Mouse (Mus musculus) forebrain, embryonic 15.5 days (tissue): ENCODE measurements around the gene Cysrt1. TPM values are rescaled to one million over a fixed set of nuclear protein-coding genes. Genes with fewer than 3 reads are reported as not detected.

Experiments
- ATAC-seq: fragments of 200-750 bp; cut with Nextera tagmentation; replicated peaks from 2 replicates; pipeline ENCODE4 v1.8.0; 2017; ENCODE audit warnings: mild to moderate bottlenecking, moderate TSS enrichment, moderate library complexity
- H3K27ac ChIP-seq: fragments of 300-500 bp; sonication (generic); replicated peaks from 2 replicates; pipeline ENCODE4 v1.5.1; 2015; ENCODE audit warnings: mild to moderate bottlenecking, inconsistent platforms
- H3K27me3 ChIP-seq: fragments of 300-500 bp; sonication (generic); 2 replicates; pipeline ENCODE4 v1.6.1; 2015; ENCODE audit warnings: inconsistent platforms
- H3K36me3 ChIP-seq: fragments of 300-500 bp; sonication (generic); 2 replicates; pipeline ENCODE4 v1.6.1; 2015; ENCODE audit warnings: mild to moderate bottlenecking, inconsistent platforms
- H3K4me1 ChIP-seq: fragments of 300-500 bp; sonication (generic); 2 replicates; pipeline ENCODE4 v1.6.1; 2015; ENCODE audit warnings: inconsistent platforms
- H3K4me2 ChIP-seq: fragments of 300-500 bp; sonication (generic); replicated peaks from 2 replicates; pipeline ENCODE4 v1.6.1; 2015; ENCODE audit warnings: mild to moderate bottlenecking, inconsistent platforms
- H3K4me3 ChIP-seq: fragments of 300-500 bp; sonication (generic); 2 replicates; pipeline ENCODE4 v1.5.1; 2015; ENCODE audit warnings: mild to moderate bottlenecking, inconsistent platforms
- H3K9ac ChIP-seq: fragments of 300-500 bp; sonication (generic); replicated peaks from 2 replicates; pipeline ENCODE4 v1.6.1; 2015; ENCODE audit warnings: mild to moderate bottlenecking, inconsistent platforms
- H3K9me3 ChIP-seq: fragments of 300-500 bp; sonication (generic); 2 replicates; pipeline ENCODE4 v1.6.1; 2016; ENCODE audit warnings: inconsistent platforms
- WGBS: fragments of 180-500 bp; shearing (Covaris S2); methylation state at CpG from one replicate; pipeline ENCODE4 v1.1.7; 2015; ENCODE audit warnings: mixed read lengths; 5-methylcytosine and 5-hydroxymethylcytosine counted together
- polyA plus RNA-seq: library from polyadenylated mRNA; unstranded; fragments of >200 nt; fragmentation: Nextera tagmentation; extraction: Ambion mirVana; gene quantifications from 2 replicates; pipeline ENCODE4 v1.2.1, GENCODE M21; 2015

Gene Cysrt1
- polyA plus RNA-seq, 1 experiment from 2014 or later = 0.20 TPM

GRCm38 (mm10) chr2:25195211-25196156 lies 46.8 kb downstream of the Cysrt1 start:
- H3K27ac ChIP-seq = no peak overlapping the region
- 0 out of 2 replicates have a peak, but pooled peaks cover 3% of the 10 kb centered on the region for H3K4me1 ChIP-seq
- H3K36me3 ChIP-seq = peaks cover 14% of the 10 kb centered on the region
- H3K27me3 ChIP-seq = peaks cover 29% of the 10 kb centered on the region
- 23% methylated on average over 55 of the region's 55 CpGs for WGBS
- H3K9me3 ChIP-seq = no peaks in the 10 kb centered on the region
- ATAC-seq = no peak
- H3K4me2 ChIP-seq = no peak overlapping the region
- H3K4me3 ChIP-seq = no peak overlapping the region
- no peak overlapping the region for H3K9ac ChIP-seq

DNA sequence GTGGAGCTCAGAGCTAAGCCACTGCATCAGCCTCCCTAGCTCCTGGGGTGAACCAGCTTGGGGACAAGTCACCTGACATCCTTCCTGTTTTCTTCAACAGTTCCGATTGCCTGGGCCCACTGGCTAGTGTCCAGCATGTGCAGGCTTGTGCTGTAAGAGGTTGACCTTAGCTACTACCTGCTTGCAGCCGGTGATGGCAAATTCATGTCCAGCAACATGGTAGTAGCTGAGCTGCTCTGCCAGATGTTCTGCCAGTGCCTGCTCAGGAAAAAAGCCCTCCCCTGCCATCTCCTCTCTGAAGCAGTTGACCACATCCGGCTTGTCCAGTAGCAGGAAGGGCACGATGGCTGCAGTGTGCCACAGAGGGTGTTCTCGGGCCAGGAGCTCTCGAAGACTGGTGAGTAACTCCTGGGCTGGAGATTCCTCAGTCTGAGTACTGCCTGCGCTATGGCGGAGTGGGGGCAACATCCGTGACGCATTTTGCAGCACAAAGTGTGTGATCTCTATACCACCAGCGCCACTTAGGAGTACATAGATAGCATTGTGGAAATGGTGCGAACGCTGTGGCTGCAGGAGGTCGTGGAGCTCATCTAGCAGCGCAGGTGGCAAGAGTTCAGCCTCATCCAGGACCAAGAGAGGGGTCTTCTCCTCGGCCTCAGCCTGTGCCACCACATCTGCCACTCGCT lies 47.6 kb downstream of the Cysrt1 start:
- Histone ChIP-seq H3K9me3 (no peaks in the 10 kb centered on the region), H3K4me1 (0 out of 2 replicates have a peak, but pooled peaks cover 3% of the 10 kb centered on the region), H3K9ac (no peak overlapping the region), H3K27me3 (peaks cover 29% of the 10 kb centered on the region), H3K4me2 (no peak overlapping the region), H3K4me3 (no peak overlapping the region), H3K27ac (no peak overlapping the region), H3K36me3 (peaks cover 6% of the 10 kb centered on the region)
- ATAC-seq = no peak
- 88% methylated on average over 17 of the region's 17 CpGs for WGBS

- Histone ChIP-seq H3K9ac (no peak overlapping the region), H3K27ac (no peak overlapping the region), H3K36me3 (peaks cover 2% of the 10 kb centered on the region; the same call in 1 of the 2 replicates), H3K4me3 (no peak overlapping the region), H3K4me2 (no peak overlapping the region), H3K9me3 (no peaks in the 10 kb centered on the region), H3K4me1 (0 out of 2 replicates have a peak, but pooled peaks cover 3% of the 10 kb centered on the region), H3K27me3 (peaks cover 29% of the 10 kb centered on the region)
- WGBS = 84% methylated on average over 5 of the region's 5 CpGs
- ATAC-seq = no peak
Observed at GRCm38 (mm10) chr2:25194006-25194405, 48.2 kb downstream of the Cysrt1 start.

- Histone ChIP-seq H3K4me3 (no peak overlapping the region), H3K27ac (no peak overlapping the region), H3K4me2 (no peak overlapping the region), H3K27me3 (peaks cover 29% of the 10 kb centered on the region), H3K36me3 (no peaks in the 10 kb centered on the region; the same call in 1 of the 2 replicates), H3K4me1 (0 out of 2 replicates have a peak, but pooled peaks cover 3% of the 10 kb centered on the region), H3K9me3 (no peaks in the 10 kb centered on the region), H3K9ac (no peak overlapping the region)
- peak; percentile 85 for ATAC-seq
- 6% methylated on average over 6 of the region's 6 CpGs for WGBS
Observed at GRCm38 (mm10) chr2:25193330-25193770, 48.9 kb downstream of the Cysrt1 start.

Other genes starting within 250 kb of the Cysrt1 start
- gene Nsmf, start 188.1 kb downstream of the Cysrt1 start, polyA plus RNA-seq = 194 and 209 TPM in 2 replicates
- not detected in 2 replicates for gene Entpd8, start 162.1 kb downstream of the Cysrt1 start, polyA plus RNA-seq
- not detected in 2 replicates for gene Noxa1, start 147.3 kb downstream of the Cysrt1 start, polyA plus RNA-seq
- gene Nrarp, start 61.7 kb downstream of the Cysrt1 start, polyA plus RNA-seq = 25.2 and 27.5 TPM in 2 replicates
- gene Tor4a, start 45.6 kb downstream of the Cysrt1 start, polyA plus RNA-seq = 1.3 and 1.6 TPM in 2 replicates
- 96.7 and 102 TPM in 2 replicates for gene Nelfb, start 31.0 kb downstream of the Cysrt1 start, polyA plus RNA-seq
- not detected in 2 replicates for gene Stpg3, start 27.8 kb downstream of the Cysrt1 start, polyA plus RNA-seq
- 1.2 TPM in 1 of 2 replicates, not detected in the other for gene Fam166a, start 23.7 kb downstream of the Cysrt1 start, polyA plus RNA-seq
- gene Tubb4b, start 17.8 kb downstream of the Cysrt1 start, polyA plus RNA-seq = 399 and 409 TPM in 2 replicates
- not detected in 2 replicates for gene Slc34a3, start 8.1 kb downstream of the Cysrt1 start, polyA plus RNA-seq
- not detected in 2 replicates for gene Rnf224, start 5.7 kb downstream of the Cysrt1 start, polyA plus RNA-seq
- gene Rnf208, start 197 bp downstream of the Cysrt1 start, polyA plus RNA-seq = 79.1 and 80.4 TPM in 2 replicates
- 6.5 and 6.8 TPM in 2 replicates for gene AL732309.1, start 4.4 kb upstream of the Cysrt1 start, polyA plus RNA-seq
- gene Tmem203, start 13.0 kb upstream of the Cysrt1 start, polyA plus RNA-seq = 16.4 and 19.7 TPM in 2 replicates
- 15.6 and 16.5 TPM in 2 replicates for gene Tprn, start 20.2 kb upstream of the Cysrt1 start, polyA plus RNA-seq
- 209 and 225 TPM in 2 replicates for gene Ssna1, start 30.0 kb upstream of the Cysrt1 start, polyA plus RNA-seq
- gene Anapc2, start 30.0 kb upstream of the Cysrt1 start, polyA plus RNA-seq = 148 and 150 TPM in 2 replicates
- not detected in 2 replicates for gene Tmem210, start 45.7 kb upstream of the Cysrt1 start, polyA plus RNA-seq
- gene Lrrc26, start 47.5 kb upstream of the Cysrt1 start, polyA plus RNA-seq = not detected in 2 replicates
- gene Grin1, start 76.7 kb upstream of the Cysrt1 start, polyA plus RNA-seq = 19.1 and 21.5 TPM in 2 replicates
- gene Man1b1, start 89.9 kb upstream of the Cysrt1 start, polyA plus RNA-seq = 52.6 and 61.1 TPM in 2 replicates
- gene Dpp7, start 113.9 kb upstream of the Cysrt1 start, polyA plus RNA-seq = 25.5 and 29.3 TPM in 2 replicates
- 4.1 and 5.1 TPM in 2 replicates for gene Uap1l1, start 123.2 kb upstream of the Cysrt1 start, polyA plus RNA-seq
- 31.9 and 32.6 TPM in 2 replicates for gene Sapcd2, start 129.9 kb upstream of the Cysrt1 start, polyA plus RNA-seq
- gene Entpd2, start 153.4 kb upstream of the Cysrt1 start, polyA plus RNA-seq = 3.6 and 4.8 TPM in 2 replicates
- gene Npdc1, start 156.9 kb upstream of the Cysrt1 start, polyA plus RNA-seq = 406 and 408 TPM in 2 replicates
- gene Fut7, start 180.8 kb upstream of the Cysrt1 start, polyA plus RNA-seq = 0.20 TPM in 1 of 2 replicates, not detected in the other
- 11.6 and 14.1 TPM in 2 replicates for gene Abca2, start 186.3 kb upstream of the Cysrt1 start, polyA plus RNA-seq
- gene Clic3, start 214.4 kb upstream of the Cysrt1 start, polyA plus RNA-seq = 3.3 and 3.4 TPM in 2 replicates
- 100 and 101 TPM in 2 replicates for gene Paxx, start 218.6 kb upstream of the Cysrt1 start, polyA plus RNA-seq
- 112 and 123 TPM in 2 replicates for gene Ptgds, start 227.6 kb upstream of the Cysrt1 start, polyA plus RNA-seq